28 mouse cellular contexts compared by ENCODE assay signal in genomic region chr11:84889492-84889891, GRCm38 (mm10). TPM values are rescaled to one million over a fixed set of nuclear protein-coding genes. Genes with fewer than 3 reads are reported as not detected.
DNase-seq lines count a peak whose midpoint lies in the region; ATAC-seq lines count a peak whose summit lies in the region.
"Had no signal": no experiment of that assay in that cellular context is flagged by ENCODE, and none has a peak within 500 bp of the region (broad histone marks: within the 10 kb centered on the region; RNA-seq: fewer than 3 reads in every experiment).

No protein-coding gene starts in this region.

- peaks cover 15% of the 10 kb centered on the region for H3K36me3 ChIP-seq in liver, embryonic 16.5 days (ENCODE audit: control insufficient read depth, insufficient read depth)
- peaks cover 28% of the 10 kb centered on the region for H3K36me3 ChIP-seq in liver, embryonic 11.5 days (ENCODE audit: control insufficient read depth, insufficient read depth, low read length)

- ATAC-seq in liver, embryonic 16.5 days (ENCODE audit: low read depth) = peak; percentile 55; the same call in 1 of the 2 replicates
- no peak for ATAC-seq in liver, embryonic 11.5 days (replicated peaks; ENCODE audit: low FRiP score)
- ATAC-seq: activated CD4-positive, CD25-positive, alpha-beta regulatory T cell, adult 4 months; CD4-positive, CD25-positive, alpha-beta regulatory T cell, adult 4 months; forebrain, embryonic 14.5 days; forebrain, embryonic 16.5 days; Patski had no signal

- H3K4me2 ChIP-seq in liver, embryonic 16.5 days (ENCODE audit: low read depth, low read length) = no peak overlapping the region
- H3K4me2 ChIP-seq in liver, embryonic 11.5 days = no peak overlapping the region
- H3K4me2 ChIP-seq: embryonic facial prominence, embryonic 13.5 days; embryonic facial prominence, embryonic 15.5 days; forebrain, embryonic 12.5 days had no signal

- no peak overlapping the region for H3K27ac ChIP-seq in liver, embryonic 16.5 days (ENCODE audit: low read length)
- H3K27ac ChIP-seq in liver, embryonic 11.5 days (ENCODE audit: low read depth, low read length) = no peak overlapping the region
- H3K27ac ChIP-seq: embryonic facial prominence, embryonic 13.5 days; embryonic facial prominence, embryonic 15.5 days; forebrain, embryonic 10.5 days; forebrain, embryonic 12.5 days had no signal

- 73% methylated on average over 2 of the region's 2 CpGs for WGBS in liver, embryonic 16.5 days (ENCODE audit: insufficient replicate concordance)
- WGBS in liver, embryonic 11.5 days = 82% methylated on average over 2 of the region's 2 CpGs

- H3K9me3 ChIP-seq in liver, embryonic 16.5 days (replicated peaks; ENCODE audit: control insufficient read depth, low read length) = no peaks in the 10 kb centered on the region
- H3K9me3 ChIP-seq in liver, embryonic 11.5 days (ENCODE audit: control insufficient read depth, low read length) = no peaks in the 10 kb centered on the region
- H3K9me3 ChIP-seq: embryonic facial prominence, embryonic 13.5 days; embryonic facial prominence, embryonic 15.5 days; forebrain, embryonic 10.5 days; forebrain, embryonic 12.5 days; G1E had no signal

- H3K4me3 ChIP-seq in liver, embryonic 16.5 days (ENCODE audit: low read depth, low read length) = no peak overlapping the region
- no peak overlapping the region for H3K4me3 ChIP-seq in liver, embryonic 11.5 days (ENCODE audit: low read depth, low read length)
- H3K4me3 ChIP-seq: embryonic facial prominence, embryonic 13.5 days; embryonic facial prominence, embryonic 15.5 days; erythroblast, embryonic 14.5 days; forebrain, embryonic 10.5 days; forebrain, embryonic 12.5 days had no signal

- H3K27me3 ChIP-seq in liver, embryonic 16.5 days (ENCODE audit: control insufficient read depth, insufficient read depth, low read depth, low read length) = no peaks in the 10 kb centered on the region
- no peaks in the 10 kb centered on the region for H3K27me3 ChIP-seq in liver, embryonic 11.5 days (replicated peaks; ENCODE audit: control insufficient read depth, insufficient read depth, low read length)
- H3K27me3 ChIP-seq: CH12.LX; embryonic facial prominence, embryonic 13.5 days; embryonic facial prominence, embryonic 15.5 days; forebrain, embryonic 12.5 days; Patski had no signal

- DNase-seq in heart, adult 11 months = peak; percentile 42
- no peak for DNase-seq in heart, adult 9 months (ENCODE audit: low spot score in 2 of 2)
- no peak for DNase-seq in liver, embryonic 11.5 days (ENCODE audit: low spot score)
- peak; percentile 14 for DNase-seq in testis, postnatal 10 days (ENCODE audit: low spot score)
- no peak for DNase-seq in testis, postnatal 14 days (ENCODE audit: low spot score)
- DNase-seq: adrenal gland, adult 8-10 months; adrenal gland, postnatal 14 days; adrenal gland, postnatal 36 days; B cell, adult 2 months; cerebellum, adult 11-12 months; cerebellum, adult 2 months; cerebellum, adult 9-10 months; cerebellum, postnatal 14 days; cerebellum, postnatal 36 days; embryo, embryonic 11 days had no signal

- H3K4me1 ChIP-seq in liver, embryonic 16.5 days (ENCODE audit: control insufficient read depth, low read depth, low read length) = no peaks in the 10 kb centered on the region
- no peaks in the 10 kb centered on the region for H3K4me1 ChIP-seq in liver, embryonic 11.5 days (replicated peaks; ENCODE audit: control insufficient read depth, insufficient read depth, low read length)
- H3K4me1 ChIP-seq: embryonic facial prominence, embryonic 13.5 days; embryonic facial prominence, embryonic 15.5 days; forebrain, embryonic 10.5 days; forebrain, embryonic 12.5 days had no signal

- H3K9ac ChIP-seq in liver, embryonic 16.5 days (ENCODE audit: low read depth, low read length) = no peak overlapping the region
- no peak overlapping the region for H3K9ac ChIP-seq in liver, embryonic 11.5 days (ENCODE audit: low read depth, low read length)
- H3K9ac ChIP-seq: embryonic facial prominence, embryonic 13.5 days; embryonic facial prominence, embryonic 15.5 days; forebrain, embryonic 12.5 days had no signal

RNA-seq across cellular contexts. Expression of gene Pigw, which starts 9.4 kb away (rescaled TPM):
- polyA plus RNA-seq in liver, embryonic 16.5 days (2015; fragmentation: Nextera tagmentation; extraction: Ambion mirVana) = 1.3 and 1.4 TPM in 2 replicates
- polyA plus RNA-seq in liver, embryonic 11.5 days (2014; fragmentation: Nextera tagmentation; extraction: Ambion mirVana) = 4.4 and 5.0 TPM in 2 replicates

RNA-seq across cellular contexts. Expression of gene Myo19, which starts 9.5 kb away (rescaled TPM):
- polyA plus RNA-seq in liver, embryonic 16.5 days (2015; fragmentation: Nextera tagmentation; extraction: Ambion mirVana) = 3.0 and 3.3 TPM in 2 replicates
- polyA plus RNA-seq in liver, embryonic 11.5 days (2014; fragmentation: Nextera tagmentation; extraction: Ambion mirVana) = 10.3 and 12.4 TPM in 2 replicates

RNA-seq across cellular contexts. Expression of gene Ggnbp2, which starts 18.9 kb away (rescaled TPM):
- polyA plus RNA-seq in liver, embryonic 16.5 days (2015; fragmentation: Nextera tagmentation; extraction: Ambion mirVana) = 48.4 and 50.3 TPM in 2 replicates
- 78.0 and 80.2 TPM in 2 replicates for polyA plus RNA-seq in liver, embryonic 11.5 days (2014; fragmentation: Nextera tagmentation; extraction: Ambion mirVana)

RNA-seq across cellular contexts. Expression of gene Znhit3, which starts 26.7 kb away (rescaled TPM):
- polyA plus RNA-seq in liver, embryonic 16.5 days (2015; fragmentation: Nextera tagmentation; extraction: Ambion mirVana) = 27.4 and 32.1 TPM in 2 replicates
- polyA plus RNA-seq in liver, embryonic 11.5 days (2014; fragmentation: Nextera tagmentation; extraction: Ambion mirVana) = 85.8 and 91.9 TPM in 2 replicates

Comparison
In these comparisons a context has a peak if more than half of its experiments do, and no peak if none do; other contexts are left out.
1. DNase-seq: peak in heart, adult 11 months (single experiment) and testis, postnatal 10 days (single experiment); none in heart, adult 9 months (0 of 2), liver, embryonic 11.5 days (single experiment) and testis, postnatal 14 days (single experiment).